Mouse (Mus musculus) forebrain, embryonic 14.5 days (tissue): ENCODE measurements at regions not wholly inside any gene's neighbourhood (a gene's known extent, or its start where the extent isn't known, plus 50 kb on each side); places are given as distances from the start of the nearest gene placed in this dataset.

ENCODE experiments used
- ATAC-seq: fragments of 200-750 bp; cut with Nextera tagmentation; 2 replicates; pipeline ENCODE4 v1.8.0; 2017; ENCODE audit warnings: mild to moderate bottlenecking, moderate library complexity
- DNase-seq: peaks from one replicate; pipeline ENCODE4 v3.0.0-alpha.2; 2015; ENCODE audit warnings: low spot score
- H3K27ac ChIP-seq: fragments of 300-500 bp; sonication (generic); 2 replicates; pipeline ENCODE4 v1.5.1; 2014; ENCODE audit warnings: low read depth, mild to moderate bottlenecking, control low read depth, low read length, moderate library complexity
- H3K27me3 ChIP-seq: fragments of 300-500 bp; sonication (generic); replicated peaks from 2 replicates; pipeline ENCODE4 v1.6.1; 2014; ENCODE audit warnings: low read length, control low read depth, mixed read lengths; ENCODE audit not compliant: control insufficient read depth, insufficient read depth
- H3K36me3 ChIP-seq: fragments of 300-500 bp; sonication (generic); 2 replicates; pipeline ENCODE4 v1.6.1; 2014; ENCODE audit warnings: low read length, control low read depth; ENCODE audit not compliant: control insufficient read depth, insufficient read depth
- H3K4me1 ChIP-seq: fragments of 300-500 bp; sonication (generic); 2 replicates; pipeline ENCODE4 v1.6.1; 2014; ENCODE audit warnings: antibody characterized with exemption, low read length, control low read depth; ENCODE audit not compliant: control insufficient read depth, insufficient read depth
- H3K4me2 ChIP-seq: fragments of 300-500 bp; sonication (generic); 2 replicates; pipeline ENCODE4 v1.6.1; 2014; ENCODE audit warnings: mild to moderate bottlenecking, control low read depth, low read length
- H3K4me3 ChIP-seq: fragments of 300-500 bp; sonication (generic); 2 replicates; pipeline ENCODE4 v1.5.1; 2014; ENCODE audit warnings: low read depth, low read length, control low read depth
- H3K9ac ChIP-seq: fragments of 300-500 bp; sonication (generic); 2 replicates; pipeline ENCODE4 v1.6.1; 2014; ENCODE audit warnings: mild to moderate bottlenecking, low read length, control low read depth, moderate library complexity
- H3K9me3 ChIP-seq: fragments of 300-500 bp; sonication (generic); replicated peaks from 2 replicates; pipeline ENCODE4 v1.6.1; 2016; ENCODE audit warnings: low read length, control low read depth, mixed read lengths; ENCODE audit not compliant: control insufficient read depth
- WGBS: fragments of 180-500 bp; shearing (Covaris S2); extraction: QIAGEN DNeasy Blood & Tissue Kit; methylation state at CpG from one replicate; pipeline ENCODE4 v1.1.7; 2014; 5-methylcytosine and 5-hydroxymethylcytosine counted together

- DNase-seq: no peak
- no peak overlapping the region for H3K9ac ChIP-seq
- no peak overlapping the region for H3K4me3 ChIP-seq
- H3K27ac ChIP-seq: no peak overlapping the region
- H3K27me3 ChIP-seq: no peaks in the 10 kb centered on the region
- H3K36me3 ChIP-seq: no peaks in the 10 kb centered on the region
- ATAC-seq: no peak
- H3K4me2 ChIP-seq: no peak overlapping the region
- peaks cover 12% of the 10 kb centered on the region; the same call in 1 of the 2 replicates for H3K4me1 ChIP-seq
- no peaks in the 10 kb centered on the region for H3K9me3 ChIP-seq
- 67% methylated on average over 3 of the region's 3 CpGs for WGBS
Observed at GRCm38 (mm10) chr13:53695385-53695784, 222.5 kb upstream of the Msx2 start.

GRCm38 (mm10) chr13:53688934-53689333 is 216.1 kb upstream of the Msx2 start:
- Histone ChIP-seq H3K9ac (no peak overlapping the region), H3K4me1 (no peaks in the 10 kb centered on the region), H3K4me3 (no peak overlapping the region), H3K27ac (no peak overlapping the region), H3K36me3 (no peaks in the 10 kb centered on the region), H3K4me2 (0 out of 2 replicates have a peak overlapping the region, but pooled peaks have one; percentile 9), H3K27me3 (0 out of 2 replicates have a peak, but pooled peaks cover 5% of the 10 kb centered on the region), H3K9me3 (no peaks in the 10 kb centered on the region)
- no peak for DNase-seq
- 52% methylated on average over 8 of the region's 8 CpGs for WGBS
- ATAC-seq: no peak

GRCm38 (mm10) chr13:53688489-53688888 is 215.6 kb upstream of the Msx2 start:
- Histone ChIP-seq H3K4me1 (no peaks in the 10 kb centered on the region), H3K9me3 (no peaks in the 10 kb centered on the region), H3K4me2 (0 out of 2 replicates have a peak overlapping the region, but pooled peaks have one; percentile 9), H3K36me3 (no peaks in the 10 kb centered on the region), H3K27me3 (0 out of 2 replicates have a peak, but pooled peaks cover 5% of the 10 kb centered on the region), H3K9ac (no peak overlapping the region), H3K4me3 (no peak overlapping the region), H3K27ac (no peak overlapping the region)
- WGBS: 8% methylated on average over 13 of the region's 13 CpGs
- DNase-seq (peak; percentile 87), ATAC-seq (peak; percentile 76; the same call in 1 of the 2 replicates)

GRCm38 (mm10) chr13:53684498-53684897 is 211.6 kb upstream of the Msx2 start:
- DNase-seq: peak; percentile 50
- ATAC-seq: no peak; the same call in 1 of the 2 replicates
- no peak overlapping the region for H3K4me2 ChIP-seq

GRCm38 (mm10) chr13:53677187-53677586 is 204.3 kb upstream of the Msx2 start:
- no peak for DNase-seq
- WGBS: 92% methylated on average over 10 of the region's 10 CpGs
- H3K4me2 ChIP-seq: no peak overlapping the region
- H3K36me3 ChIP-seq: no peaks in the 10 kb centered on the region
- H3K9me3 ChIP-seq: no peaks in the 10 kb centered on the region
- H3K4me3 ChIP-seq: no peak overlapping the region
- H3K27ac ChIP-seq: no peak overlapping the region
- H3K4me1 ChIP-seq: no peaks in the 10 kb centered on the region
- ATAC-seq: no peak
- H3K9ac ChIP-seq: no peak overlapping the region
- no peaks in the 10 kb centered on the region for H3K27me3 ChIP-seq

More at GRCm38 (mm10) chr13:53684498-53684897, 211.6 kb upstream of the Msx2 start:
- Histone ChIP-seq H3K9me3 (no peaks in the 10 kb centered on the region), H3K4me3 (no peak overlapping the region), H3K27ac (no peak overlapping the region), H3K27me3 (0 out of 2 replicates have a peak, but pooled peaks cover 5% of the 10 kb centered on the region), H3K9ac (no peak overlapping the region), H3K36me3 (no peaks in the 10 kb centered on the region), H3K4me1 (no peaks in the 10 kb centered on the region)
- WGBS: 45% methylated on average over 5 of the region's 5 CpGs

- no peaks in the 10 kb centered on the region for H3K27me3 ChIP-seq
- H3K36me3 ChIP-seq: no peaks in the 10 kb centered on the region
- no peak overlapping the region for H3K27ac ChIP-seq
- no peak overlapping the region for H3K4me2 ChIP-seq
- H3K4me1 ChIP-seq: no peaks in the 10 kb centered on the region
- no peak overlapping the region for H3K4me3 ChIP-seq
- H3K9ac ChIP-seq: no peak overlapping the region
- ATAC-seq: no peak
- no peaks in the 10 kb centered on the region for H3K9me3 ChIP-seq
- DNase-seq: no peak
- 82% methylated on average over 19 of the region's 19 CpGs for WGBS
Observed at GRCm38 (mm10) chr13:53670361-53670760, 197.5 kb upstream of the Msx2 start.

GRCm38 (mm10) chr13:53667518-53667917 is 194.6 kb upstream of the Msx2 start:
- H3K27me3 ChIP-seq: no peaks in the 10 kb centered on the region
- H3K4me2 ChIP-seq: no peak overlapping the region
- H3K36me3 ChIP-seq: no peaks in the 10 kb centered on the region
- ATAC-seq (no peak), DNase-seq (no peak)
- no peaks in the 10 kb centered on the region for H3K4me1 ChIP-seq
- no peak overlapping the region for H3K9ac ChIP-seq
- H3K9me3 ChIP-seq: no peaks in the 10 kb centered on the region
- 92% methylated on average over 4 of the region's 4 CpGs for WGBS
- H3K27ac ChIP-seq: no peak overlapping the region
- no peak overlapping the region for H3K4me3 ChIP-seq

GRCm38 (mm10) chr13:53665592-53665991 is 192.7 kb upstream of the Msx2 start:
- no peak overlapping the region for H3K4me2 ChIP-seq
- H3K4me3 ChIP-seq: no peak overlapping the region
- no peak overlapping the region for H3K27ac ChIP-seq
- no peaks in the 10 kb centered on the region for H3K27me3 ChIP-seq
- H3K9me3 ChIP-seq: no peaks in the 10 kb centered on the region
- no peaks in the 10 kb centered on the region for H3K36me3 ChIP-seq
- no peaks in the 10 kb centered on the region for H3K4me1 ChIP-seq
- ATAC-seq (no peak), DNase-seq (no peak)
- WGBS: 88% methylated on average over 2 of the region's 2 CpGs
- H3K9ac ChIP-seq: no peak overlapping the region

GRCm38 (mm10) chr13:53664631-53665230 is 191.9 kb upstream of the Msx2 start:
- H3K36me3 ChIP-seq: no peaks in the 10 kb centered on the region
- peak; percentile 27 for DNase-seq
- no peak for ATAC-seq

More at GRCm38 (mm10) chr13:53664631-53665230, 191.9 kb upstream of the Msx2 start:
- no peaks in the 10 kb centered on the region for H3K4me1 ChIP-seq
- no peak overlapping the region for H3K9ac ChIP-seq
- H3K4me3 ChIP-seq: no peak overlapping the region
- no peak overlapping the region for H3K4me2 ChIP-seq
- H3K9me3 ChIP-seq: no peaks in the 10 kb centered on the region
- H3K27ac ChIP-seq: no peak overlapping the region
- H3K27me3 ChIP-seq: no peaks in the 10 kb centered on the region
- WGBS: 88% methylated on average over 7 of the region's 7 CpGs
